Mouse (Mus musculus) liver (tissue): ENCODE data around the gene Cldn7.

ENCODE experiments used
- DNase-seq: peaks from one replicate; pipeline ENCODE4 v3.0.0-alpha.2; 2020; ENCODE audit warnings: mixed read lengths

Cldn7 gene

GRCm38 (mm10) chr11:70016669-70017068, 52.1 kb downstream of the Cldn7 start, which contains the start of gene Dlg4:
TSS of gene Dlg4 (plus strand) at chr11:70016942.
- no peak for DNase-seq

GRCm38 (mm10) chr11:70017199-70017767, 52.7 kb downstream of the Cldn7 start:
- no peak for DNase-seq
